Mouse (Mus musculus): Measurements from ENCODE around the gene Hexim1.

Hexim1 gene

DNA sequence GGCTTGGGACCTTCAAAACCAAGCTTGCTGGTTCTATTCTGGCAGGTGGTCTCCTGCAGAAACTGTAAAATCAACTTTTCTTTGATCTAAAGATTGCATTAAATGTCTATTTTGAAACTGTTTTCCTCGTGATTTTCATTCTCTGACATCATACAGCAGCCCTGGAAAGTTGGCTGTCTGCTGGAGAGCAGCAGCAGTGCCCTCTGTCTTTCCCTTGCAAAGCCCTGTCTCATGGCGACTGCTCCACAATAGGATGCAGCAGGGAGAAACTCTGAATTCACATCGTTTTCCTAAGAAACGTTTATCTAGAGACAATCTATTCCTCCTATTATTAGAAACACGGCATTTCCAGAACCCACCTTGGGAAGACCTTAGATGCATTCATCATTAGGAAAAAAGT is 3.6 kb downstream of the Hexim1 start:
- DNase-seq = no peak

DNA sequence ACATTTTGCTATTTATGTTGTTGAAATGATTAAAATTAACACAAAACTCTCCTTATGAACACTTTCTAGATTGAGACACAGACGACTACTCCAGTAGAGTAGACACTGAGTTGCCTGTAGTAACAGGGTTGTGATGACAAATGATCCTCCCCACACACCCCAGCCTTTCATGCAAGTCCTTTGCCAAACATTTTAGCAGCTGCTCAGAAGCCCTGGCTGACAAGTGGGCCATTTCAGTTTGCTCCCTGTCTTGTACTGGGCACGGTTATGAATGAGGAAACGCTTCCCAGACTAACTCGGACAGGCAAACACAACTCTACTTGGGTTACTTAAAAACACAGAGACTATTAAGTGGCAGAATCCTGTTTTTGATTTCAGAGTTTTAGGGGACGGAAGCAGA is 4.3 kb downstream of the Hexim1 start:
- DNase-seq = no peak

DNA sequence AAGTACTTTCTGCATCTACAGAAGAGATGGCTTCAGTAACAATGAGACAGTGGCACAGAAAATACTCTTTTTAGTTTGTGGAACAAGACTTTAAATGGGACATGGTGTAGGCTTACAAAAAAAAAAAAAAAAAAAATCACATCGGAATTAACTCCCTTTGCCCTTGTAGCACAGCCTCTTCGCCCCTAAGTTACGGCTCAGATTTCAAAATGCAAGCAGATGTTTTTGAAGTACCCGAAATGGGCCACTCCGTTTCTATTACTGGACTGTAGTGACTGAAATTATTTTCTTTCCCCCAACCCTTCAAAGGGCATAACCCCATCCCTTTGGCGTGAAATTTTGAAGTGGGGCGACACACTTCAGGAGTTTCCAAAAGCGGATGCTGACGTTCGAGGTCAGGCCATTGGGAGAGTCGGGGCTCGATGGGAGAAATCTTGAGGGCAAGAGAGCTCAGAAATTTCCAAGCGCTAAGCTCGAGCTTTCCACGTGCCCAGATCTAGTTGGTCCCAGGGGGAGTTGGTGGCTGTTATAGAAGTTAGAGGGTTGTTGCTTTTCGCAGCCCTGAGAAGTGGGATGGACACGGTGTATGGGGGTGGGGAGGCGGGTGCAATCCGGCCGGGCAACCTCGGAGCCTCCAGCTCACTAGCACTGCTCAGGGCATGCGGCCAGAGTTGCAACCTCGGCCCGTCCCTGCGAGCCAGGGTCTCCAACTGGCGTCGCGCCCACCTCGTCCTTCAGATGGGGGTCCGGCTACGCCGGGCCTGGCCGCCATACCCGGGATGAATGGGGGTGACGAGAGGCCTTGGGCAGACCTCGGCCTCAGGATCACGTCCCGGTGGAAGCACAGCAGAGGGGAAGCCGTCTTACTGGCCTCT is 15.9 kb downstream of the Hexim1 start, which contains the start of gene Hexim2:
Hexim2 (plus strand) TSS at position 729 of the 875 bp plus-strand sequence.
- DNase-seq = peak; percentile 71

DNA sequence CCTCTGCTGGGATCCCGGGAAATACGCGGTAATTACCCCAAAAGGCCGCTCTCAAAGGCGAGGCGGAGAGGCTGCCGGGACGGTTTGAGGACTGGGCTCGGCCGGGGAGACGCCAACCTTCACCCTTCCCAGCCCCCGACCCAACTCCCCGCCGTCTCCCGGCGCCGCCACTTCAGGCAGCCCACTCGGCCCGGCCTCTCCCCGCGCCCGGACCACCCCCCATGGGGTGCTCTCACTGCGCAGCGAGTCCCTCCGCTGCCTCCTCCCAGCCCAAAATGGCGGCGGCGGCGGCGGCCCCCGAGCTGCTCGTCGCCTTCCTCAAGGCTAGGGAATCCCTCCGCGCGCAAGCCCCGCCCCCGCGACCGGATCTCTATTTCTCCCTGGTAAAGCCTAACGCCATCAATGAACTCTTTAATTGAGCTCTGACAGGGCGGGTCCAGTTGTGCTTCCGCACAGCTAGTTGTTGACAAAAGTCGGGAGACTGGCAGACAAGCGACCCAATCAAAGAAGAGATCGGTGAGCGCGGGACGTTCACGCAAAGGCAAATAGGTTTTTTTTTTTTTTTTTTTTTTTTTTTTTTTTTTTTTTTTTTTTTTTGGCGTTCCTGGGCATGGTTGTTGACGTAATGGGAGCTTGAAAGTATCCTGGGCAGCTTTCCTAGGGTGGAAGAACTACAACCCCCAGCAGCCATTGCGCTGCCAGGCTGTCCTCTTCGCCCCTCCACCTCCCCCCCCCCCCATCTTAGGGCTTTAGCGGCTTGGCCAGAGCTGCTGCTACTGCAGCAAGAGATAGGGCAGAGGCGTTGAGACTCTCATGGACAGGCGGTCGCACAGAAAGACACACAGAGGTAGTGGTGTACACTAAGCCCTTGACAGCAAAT is 16.8 kb downstream of the Hexim1 start:
- peak; percentile 100 for DNase-seq

DNA sequence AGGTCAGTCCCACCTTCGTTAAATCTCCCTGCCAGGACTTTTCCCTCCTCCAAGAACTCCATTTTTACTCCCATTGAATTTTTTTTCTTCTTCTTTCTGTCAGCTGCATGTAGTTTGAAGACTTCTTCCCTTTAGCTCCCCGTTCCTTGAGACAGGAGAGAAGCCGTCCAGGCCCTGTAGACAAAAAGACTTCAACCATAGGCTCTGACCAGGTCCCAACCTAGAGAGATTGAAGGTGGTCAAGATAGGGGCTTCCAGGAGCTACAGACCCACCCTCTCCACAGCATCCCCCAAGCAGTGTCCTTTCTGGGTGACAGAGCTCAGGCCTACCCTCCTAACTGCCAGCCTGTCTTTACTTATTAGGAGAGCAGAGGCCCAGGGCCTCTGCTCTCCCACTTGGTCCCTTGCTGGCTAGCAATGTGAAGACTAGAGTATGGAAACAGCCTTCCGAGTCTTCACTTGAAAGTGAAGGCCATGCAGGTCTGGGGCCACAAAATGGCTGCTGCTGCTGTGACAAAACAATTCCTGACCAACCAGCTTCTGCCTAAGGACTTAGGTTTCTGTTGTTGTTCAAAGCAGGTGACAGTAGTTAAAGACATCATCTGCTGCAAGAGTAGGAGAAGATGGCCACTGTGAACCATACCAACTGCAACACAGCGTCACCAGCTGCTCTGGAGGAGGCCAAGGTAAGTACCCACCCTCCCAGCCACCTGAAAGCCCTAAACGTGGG is 17.6 kb downstream of the Hexim1 start:
- DNase-seq = no peak

DNA sequence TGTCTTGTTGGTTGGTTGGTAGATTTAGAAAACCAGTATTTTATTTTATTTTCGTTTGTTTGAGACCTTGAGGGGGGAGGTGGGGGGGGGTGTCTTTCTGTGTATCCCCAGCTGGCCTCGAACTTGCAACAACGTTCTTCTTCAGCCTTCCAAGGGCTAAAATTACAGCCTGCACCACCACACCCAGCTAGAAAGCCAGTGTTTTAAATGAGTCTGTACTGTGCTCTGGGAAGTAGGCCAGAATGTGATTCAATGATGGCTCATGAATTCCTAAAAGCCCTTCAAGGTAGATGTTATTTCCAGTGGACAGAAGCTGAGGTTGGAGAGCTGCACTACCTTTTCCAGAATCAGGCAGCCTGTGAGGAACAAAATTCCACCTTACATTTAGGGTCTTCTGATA is 18.2 kb downstream of the Hexim1 start:
- DNase-seq = no peak

DNA sequence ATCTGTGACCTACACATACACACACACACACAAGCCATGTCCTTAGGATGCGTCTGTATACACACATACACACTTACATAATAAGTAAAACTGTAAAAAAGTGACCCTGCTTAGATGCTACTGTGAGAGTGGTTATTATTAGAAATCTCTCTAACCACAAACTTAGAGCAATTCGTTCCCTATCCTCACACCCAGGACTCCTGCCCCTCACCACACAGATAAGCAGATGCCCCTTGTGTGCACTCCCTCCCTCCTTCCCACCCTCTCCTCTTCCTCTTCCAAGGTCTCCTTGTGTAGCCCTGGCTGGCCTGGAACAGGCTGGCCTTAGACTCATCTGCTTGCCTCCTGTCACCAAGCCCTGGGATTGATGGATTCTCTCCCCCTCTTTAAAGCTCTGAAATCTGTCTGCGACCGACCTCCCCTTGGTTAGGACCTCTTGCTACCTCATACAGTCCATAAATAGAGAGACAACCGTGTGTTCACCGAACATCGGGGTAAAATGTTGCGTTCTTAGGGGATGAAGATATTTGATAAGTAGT is 20.1 kb downstream of the Hexim1 start:
- DNase-seq = no peak

DNA sequence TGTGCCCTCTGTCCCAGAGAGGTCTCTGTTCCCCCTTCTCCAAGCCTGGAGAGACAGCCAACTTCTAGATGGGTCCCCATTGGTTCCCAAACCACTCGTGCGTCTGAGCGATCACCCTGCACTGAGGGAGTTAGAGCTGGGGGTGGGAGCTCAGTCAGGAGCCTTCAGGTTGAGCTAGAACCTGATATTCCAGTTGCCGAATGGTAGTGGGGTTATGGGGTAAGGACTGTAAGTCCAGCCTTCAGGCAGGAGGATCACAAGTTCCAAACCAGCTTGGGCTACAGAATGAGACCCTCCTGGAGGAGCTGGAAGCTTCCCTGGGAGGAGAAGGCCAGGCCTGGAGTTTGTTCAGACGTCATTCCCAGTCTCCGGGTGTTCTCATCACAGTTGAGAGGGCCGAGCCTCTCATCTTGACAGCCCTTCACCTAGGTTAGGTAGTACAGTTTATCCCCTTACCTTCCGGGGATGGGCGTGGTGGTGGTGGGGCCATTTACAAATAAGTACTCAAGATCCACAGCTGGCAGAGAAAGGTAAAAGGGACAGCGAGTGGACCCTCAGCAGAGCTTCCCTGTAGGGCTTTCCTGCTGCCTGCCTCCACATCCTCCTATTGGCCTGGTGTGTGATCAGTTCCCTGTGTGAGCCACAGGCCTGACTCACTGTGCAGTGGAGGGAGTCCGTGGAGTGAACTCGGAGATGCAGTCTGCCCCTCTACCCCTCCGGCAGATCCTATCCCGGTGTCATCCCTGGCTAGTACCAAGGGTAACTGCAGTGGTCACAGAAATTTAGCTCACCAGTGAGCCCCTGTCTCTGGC is 24.1 kb downstream of the Hexim1 start:
- DNase-seq = no peak

DNA sequence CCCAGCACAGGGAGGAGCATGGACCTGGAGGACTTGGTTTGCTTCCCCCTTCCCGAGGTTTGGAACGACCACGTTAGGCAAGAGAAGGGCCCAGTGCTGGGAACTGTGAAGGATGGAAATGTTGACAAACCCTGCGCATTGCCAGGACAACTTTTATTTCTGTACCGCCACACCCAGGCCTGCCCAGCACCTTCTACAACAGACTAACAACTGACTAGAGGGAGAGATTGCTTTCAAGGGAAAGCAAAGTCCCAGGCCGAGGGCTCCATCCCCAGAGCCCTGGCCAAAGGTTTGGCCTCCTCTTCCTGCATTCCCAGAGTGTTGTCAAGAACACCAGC is 24.7 kb downstream of the Hexim1 start:
- DNase-seq = no peak

DNA sequence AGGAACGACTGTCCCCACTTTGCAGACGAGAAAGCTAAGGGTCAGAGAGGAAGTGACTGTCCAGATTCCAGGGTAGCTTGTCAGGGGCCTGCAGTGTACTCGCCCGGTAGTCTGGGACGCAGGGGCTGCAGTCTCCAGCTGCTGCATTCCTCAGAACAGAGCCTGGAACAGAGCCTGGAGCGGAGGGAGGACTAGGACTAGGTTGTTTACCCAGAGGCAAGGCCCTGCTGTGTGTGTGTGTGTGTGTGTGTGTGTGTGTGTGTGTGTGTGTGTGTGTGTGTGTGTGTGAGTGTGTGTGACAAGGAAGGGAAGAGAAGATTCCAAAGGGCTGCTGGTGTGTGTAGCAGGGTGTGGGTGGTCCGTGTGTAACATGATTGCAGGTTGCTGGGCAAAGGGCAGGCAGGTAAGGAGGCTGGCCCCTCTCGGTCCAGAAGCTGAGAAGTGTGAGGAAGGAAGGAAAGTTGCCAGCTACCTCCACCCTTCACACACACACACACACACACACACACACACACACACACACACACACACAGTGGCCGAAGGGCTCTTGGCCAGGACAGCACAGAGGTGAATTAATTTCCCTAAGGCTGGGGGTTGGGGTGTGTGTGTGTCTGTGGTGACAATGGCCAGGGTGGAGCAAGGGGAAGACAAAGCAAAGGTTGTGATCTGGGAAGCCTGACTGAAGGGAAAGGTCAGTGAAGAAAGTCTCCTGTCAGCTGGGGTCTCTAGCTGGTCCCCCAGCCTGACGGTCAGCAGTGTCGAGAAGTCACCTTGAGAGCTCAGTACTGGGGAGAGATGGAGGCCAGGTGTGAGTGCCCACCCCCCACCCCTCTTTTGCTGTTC is 25.3 kb downstream of the Hexim1 start:
- DNase-seq = no peak

DNA sequence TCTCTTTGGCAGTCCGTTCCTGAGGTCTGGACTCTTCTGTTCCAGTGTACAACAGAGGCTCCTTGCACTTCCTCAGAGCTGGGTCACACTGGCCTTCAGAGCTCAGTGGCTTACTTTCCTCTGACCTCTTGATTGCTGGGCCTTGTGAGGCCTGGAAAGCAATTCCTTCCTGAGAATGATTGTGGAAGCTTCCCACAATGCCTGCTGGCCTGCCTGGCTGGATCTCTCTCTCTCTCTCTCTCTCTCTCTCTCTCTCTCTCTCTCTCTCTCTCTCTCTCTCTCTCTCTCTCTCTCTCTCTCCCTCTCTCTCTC is 25.9 kb downstream of the Hexim1 start:
- DNase-seq = no peak

DNA sequence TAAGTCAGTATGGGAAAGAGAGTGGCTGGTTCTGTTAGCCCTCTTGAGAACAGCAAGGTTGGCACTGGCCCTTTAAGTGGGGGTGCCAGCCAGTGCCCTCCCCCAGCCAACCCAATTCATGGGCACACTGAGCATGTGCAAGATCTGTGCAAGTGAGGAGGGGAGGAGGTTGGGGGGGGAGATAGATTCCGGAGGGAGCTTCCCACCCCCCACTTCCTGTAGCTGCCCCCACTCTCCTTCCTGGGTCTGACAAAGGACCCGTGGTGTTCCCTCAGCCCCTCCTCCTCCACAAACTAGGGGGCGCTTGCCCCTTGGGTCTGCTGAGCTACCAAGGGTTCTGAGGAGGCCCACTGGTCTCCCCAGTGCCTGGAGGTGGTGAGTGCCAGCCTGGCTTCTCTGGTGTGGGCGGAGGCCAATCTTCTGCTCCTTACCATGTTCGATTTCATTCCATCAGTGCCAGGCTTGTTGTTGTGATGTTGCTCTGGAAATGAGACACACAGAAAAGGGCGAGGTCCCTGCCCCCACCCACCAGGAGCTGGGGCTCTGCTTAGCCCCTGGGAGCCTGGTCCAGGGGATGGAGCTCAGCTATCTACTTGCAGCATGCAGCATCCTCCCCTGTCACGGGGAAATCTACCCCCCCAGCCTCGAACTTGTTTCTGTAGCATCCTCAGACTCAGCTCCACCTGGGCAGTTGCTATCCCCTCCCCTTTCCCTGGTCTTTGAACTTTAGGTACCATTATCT is 26.6 kb downstream of the Hexim1 start:
- peak; percentile 77 for DNase-seq

DNA sequence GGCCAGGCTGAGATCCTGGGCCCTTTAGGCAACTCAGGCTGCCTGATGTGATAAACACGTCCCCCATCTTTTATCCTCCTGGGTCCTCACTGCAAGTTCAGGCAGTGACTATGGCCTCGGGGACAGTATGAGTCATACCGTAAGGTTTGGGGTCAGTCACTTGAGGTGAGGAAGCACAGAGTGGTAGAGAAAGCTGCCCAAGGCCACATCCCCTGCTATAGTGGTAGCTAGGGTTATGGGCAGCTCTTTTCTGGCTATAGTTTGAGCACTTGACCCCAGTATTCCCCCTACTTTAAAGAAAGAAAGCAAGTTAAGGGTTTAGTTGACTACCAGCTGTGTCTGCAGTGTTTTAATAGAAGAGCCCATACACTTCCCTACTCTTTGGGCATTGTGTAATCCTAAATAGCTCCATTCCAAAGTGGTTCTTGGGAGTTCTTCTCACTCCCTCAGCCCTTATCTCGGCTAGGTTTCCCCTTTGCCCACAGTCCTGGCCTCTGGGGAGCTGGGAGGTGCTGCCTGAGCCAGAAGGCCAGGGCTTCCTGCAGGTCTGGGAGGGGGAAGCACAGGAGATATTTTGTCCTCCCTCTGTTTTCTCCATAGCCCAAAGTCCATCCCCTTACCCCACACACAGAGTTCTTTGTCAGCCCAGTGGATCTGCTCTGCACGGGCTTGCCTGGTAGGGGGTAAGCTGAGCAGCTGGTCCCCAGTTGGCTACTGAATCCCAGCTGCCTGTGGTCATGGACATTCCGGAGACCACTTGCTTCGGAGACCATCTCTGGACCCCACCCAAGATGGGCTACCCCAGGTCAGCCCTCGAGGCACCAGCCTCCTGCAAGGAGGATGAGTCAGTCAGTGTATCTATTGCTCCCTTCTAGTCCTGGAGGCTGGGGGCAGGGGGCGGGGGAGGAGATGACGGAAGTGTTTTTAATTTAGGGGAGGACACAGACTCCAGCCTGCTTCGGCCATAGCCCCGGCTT is 28.6 kb downstream of the Hexim1 start:
- DNase-seq = no peak

DNA sequence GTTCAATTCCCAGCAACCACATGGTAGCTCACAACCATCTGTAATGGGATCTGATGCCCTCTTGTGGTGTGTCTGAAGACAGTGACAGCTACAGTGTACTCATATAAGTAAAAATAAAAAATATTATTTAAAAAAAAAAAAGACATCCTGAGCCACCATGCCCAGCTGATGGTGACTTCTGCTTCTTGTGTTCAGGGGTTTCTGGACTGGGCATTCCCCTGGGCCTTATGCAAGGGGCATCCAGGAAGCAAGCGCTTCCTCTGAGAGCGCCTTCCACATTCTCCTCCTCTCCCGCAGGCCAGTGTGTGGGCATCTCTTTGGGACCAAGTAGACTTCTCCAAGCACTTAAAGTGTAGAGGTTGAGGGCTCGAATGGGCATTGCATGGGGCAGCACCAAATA is 30.4 kb downstream of the Hexim1 start:
- no peak for DNase-seq

DNA sequence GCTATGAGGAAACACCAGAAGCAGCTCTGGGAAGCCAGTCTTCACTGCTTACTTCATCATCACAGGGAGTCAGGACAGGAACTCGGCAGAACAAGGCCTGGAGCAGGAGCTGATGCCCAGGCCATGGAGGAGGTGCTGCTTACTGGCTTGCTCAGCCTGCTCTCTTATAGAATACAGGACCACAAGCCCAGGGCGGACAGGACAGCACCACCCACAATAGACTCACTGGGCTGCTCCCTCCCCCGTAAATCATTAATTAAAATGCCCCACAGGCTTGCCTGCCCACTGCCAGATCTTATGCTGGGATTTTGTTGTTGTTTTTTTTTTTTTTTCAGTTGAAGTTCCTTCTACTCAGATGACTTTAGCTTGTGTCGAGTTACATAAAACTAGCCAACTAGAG is 31.7 kb downstream of the Hexim1 start:
- DNase-seq = no peak

DNA sequence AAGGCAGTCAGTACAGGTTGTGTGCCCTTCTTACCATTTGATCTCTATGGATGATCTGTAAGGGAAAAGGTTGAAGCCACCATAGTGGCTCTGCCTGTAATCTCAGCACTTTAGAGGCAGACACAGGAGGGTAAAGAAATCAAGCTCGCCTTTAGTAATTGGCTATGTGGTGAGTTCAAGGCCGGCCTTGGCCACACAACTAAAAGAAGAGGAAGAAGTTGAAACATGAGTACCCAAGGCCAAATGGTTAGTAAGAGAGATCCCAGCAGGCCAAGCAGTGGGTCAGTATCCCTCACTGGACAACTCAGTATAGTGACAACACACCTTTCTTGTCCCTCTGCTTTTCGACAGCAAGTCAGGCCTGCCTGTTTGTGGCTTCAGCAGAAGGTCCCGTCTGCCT is 33.7 kb downstream of the Hexim1 start:
- DNase-seq = no peak

DNA sequence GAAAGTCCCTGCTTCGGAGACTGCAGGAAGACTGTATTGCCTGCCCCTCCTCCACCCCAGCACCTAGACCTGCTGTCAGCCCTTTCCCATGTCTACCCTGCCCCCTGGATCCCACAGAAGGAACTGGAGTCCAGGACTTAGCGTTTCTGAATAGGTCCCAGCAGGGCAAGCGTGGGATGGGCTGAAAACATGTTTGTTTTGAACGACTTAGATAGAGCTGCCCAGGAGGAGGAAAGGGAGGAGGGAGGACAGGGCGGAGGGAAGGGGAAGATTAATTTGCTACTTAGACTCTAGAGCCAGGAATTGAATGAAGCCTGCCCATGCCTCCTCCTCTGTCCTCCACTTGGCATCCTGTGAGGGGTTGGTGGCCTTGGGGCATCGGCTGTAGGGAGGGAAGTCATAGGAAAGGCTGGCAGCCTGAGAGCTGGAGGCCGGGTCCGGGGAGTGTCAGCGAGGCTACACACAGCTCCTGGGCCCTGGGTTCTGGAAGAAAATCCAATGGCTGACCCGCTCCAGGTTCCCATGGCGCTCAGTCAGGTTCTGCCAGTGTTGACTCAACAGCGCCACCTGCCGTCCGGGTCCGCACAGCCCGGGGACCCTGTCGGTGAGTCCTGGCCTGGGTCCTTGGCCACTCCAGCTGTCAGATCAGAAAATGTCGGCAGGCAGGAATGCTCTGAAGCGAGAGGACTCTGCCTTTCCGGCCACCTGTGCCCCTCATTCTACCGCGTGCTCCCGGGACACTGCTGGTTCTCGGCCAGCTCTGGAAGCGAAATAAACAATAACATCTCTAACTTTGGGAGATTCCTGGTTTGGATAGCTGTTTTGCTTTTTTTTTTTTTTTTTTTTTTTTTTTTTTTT is 42.8 kb downstream of the Hexim1 start:
- DNase-seq = peak; percentile 98

DNA sequence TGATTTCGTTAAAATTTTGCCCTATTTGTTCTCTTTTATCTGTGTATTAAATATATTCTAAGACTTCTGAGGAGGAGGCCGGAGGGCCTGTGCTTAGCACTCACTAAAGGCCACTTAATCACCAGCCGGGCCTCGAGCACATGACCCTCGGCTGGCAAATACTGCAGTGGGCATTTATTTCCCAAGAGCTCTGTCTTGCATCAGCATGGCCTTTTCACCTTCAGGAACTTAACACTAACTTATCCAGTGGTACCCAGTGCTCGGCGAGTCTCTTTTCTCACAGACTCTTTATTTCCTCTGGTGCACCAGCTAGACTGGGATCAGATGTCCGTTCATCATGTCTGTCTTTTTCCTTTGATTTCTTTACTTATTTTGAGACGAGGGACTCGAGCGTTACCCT is 44.7 kb downstream of the Hexim1 start:
- no peak for DNase-seq

All from thymus, postnatal 4 days (tissue).